Mouse (Mus musculus): ENCODE data around the gene Tmem151a. TPM values are rescaled to one million over a fixed set of nuclear protein-coding genes. Genes with fewer than 3 reads are reported as not detected.
A peak's percentile ranks its signal among the peaks of the same experiment; 100 is the strongest.

The Tmem151a gene
- polyA plus RNA-seq, 1 experiment from 2014 or later: 23.7 TPM

DNA sequence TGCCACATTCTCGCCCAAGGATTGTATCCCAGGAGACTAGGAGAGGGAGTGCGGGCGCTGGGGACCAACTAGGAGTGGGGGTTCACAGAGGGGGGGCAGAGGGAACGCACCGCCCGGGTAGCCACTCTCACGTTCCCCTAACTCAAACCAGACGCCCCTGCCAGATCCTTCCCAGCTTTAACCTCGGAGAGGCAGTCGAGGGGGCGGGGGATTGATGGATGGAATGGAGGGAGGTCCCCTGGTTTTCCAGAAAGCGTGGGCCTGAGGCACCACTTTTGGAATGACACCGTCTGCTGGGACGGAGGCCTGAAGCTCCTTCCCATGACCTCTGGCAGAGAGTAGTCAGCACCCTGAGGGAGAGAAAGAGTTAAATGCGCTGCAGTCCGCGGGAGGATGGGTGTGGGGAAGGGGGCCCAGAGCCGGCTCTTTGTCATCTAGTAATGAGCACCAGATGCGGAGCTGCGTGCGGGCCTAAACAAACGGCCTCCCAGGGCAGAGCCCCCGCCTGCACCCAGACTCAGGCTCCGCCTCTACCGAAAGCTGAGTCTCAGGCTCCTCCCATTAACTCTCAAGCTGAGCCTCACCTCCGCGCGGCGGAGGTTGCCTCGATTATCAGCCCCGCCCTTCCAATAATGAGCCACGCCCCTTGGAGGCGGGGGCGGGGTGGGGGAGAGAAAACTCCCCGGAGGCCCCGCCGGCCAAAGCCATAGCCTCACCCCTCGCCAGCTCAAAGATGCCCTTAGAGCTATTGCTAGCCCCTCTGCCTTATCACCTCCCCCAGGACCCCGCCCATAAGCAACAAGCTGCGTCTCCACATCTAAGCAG, 13.6 kb downstream of the Tmem151a start:
- under 1% methylated on average over 40 of the region's 40 CpGs for WGBS
- H3K9me3 ChIP-seq (ENCODE audit: control insufficient read depth, low read length): no peaks in the 10 kb centered on the region
- ATAC-seq (ENCODE audit: low read depth): peak; percentile 74
- peak overlapping the region; percentile 61 for H3K27ac ChIP-seq (ENCODE audit: low read depth, low read length)
- peak overlapping the region; percentile 61 for H3K4me2 ChIP-seq (ENCODE audit: low read depth, low read length)
- H3K27me3 ChIP-seq (ENCODE audit: control insufficient read depth, insufficient read depth, low read length): peaks cover 20% of the 10 kb centered on the region
- H3K4me3 ChIP-seq (ENCODE audit: low read depth, low read length): peak overlapping the region; percentile 36
- H3K9ac ChIP-seq (replicated peaks; ENCODE audit: low read depth, low read length): peak overlapping the region; percentile 49
- H3K4me1 ChIP-seq (ENCODE audit: control insufficient read depth, insufficient read depth, low read length): peaks cover 28% of the 10 kb centered on the region
- H3K36me3 ChIP-seq (ENCODE audit: control insufficient read depth, insufficient read depth, low read length): no peaks in the 10 kb centered on the region

- ATAC-seq (ENCODE audit: low read depth): no peak
- Histone ChIP-seq H3K9ac (replicated peaks; ENCODE audit: low read depth, low read length) (peak overlapping the region; percentile 49), H3K27ac (ENCODE audit: low read depth, low read length) (peak overlapping the region; percentile 61), H3K4me1 (ENCODE audit: control insufficient read depth, insufficient read depth, low read length) (peaks cover 28% of the 10 kb centered on the region), H3K9me3 (ENCODE audit: control insufficient read depth, low read length) (no peaks in the 10 kb centered on the region), H3K36me3 (ENCODE audit: control insufficient read depth, insufficient read depth, low read length) (no peaks in the 10 kb centered on the region), H3K27me3 (ENCODE audit: control insufficient read depth, insufficient read depth, low read length) (peaks cover 20% of the 10 kb centered on the region), H3K4me3 (ENCODE audit: low read depth, low read length) (peak overlapping the region; percentile 36), H3K4me2 (ENCODE audit: low read depth, low read length) (peak overlapping the region; percentile 61)
- 6% methylated on average over 11 of the region's 11 CpGs for WGBS
Observed at GRCm38 (mm10) chr19:5071077-5071476, 14.3 kb downstream of the Tmem151a start.

DNA sequence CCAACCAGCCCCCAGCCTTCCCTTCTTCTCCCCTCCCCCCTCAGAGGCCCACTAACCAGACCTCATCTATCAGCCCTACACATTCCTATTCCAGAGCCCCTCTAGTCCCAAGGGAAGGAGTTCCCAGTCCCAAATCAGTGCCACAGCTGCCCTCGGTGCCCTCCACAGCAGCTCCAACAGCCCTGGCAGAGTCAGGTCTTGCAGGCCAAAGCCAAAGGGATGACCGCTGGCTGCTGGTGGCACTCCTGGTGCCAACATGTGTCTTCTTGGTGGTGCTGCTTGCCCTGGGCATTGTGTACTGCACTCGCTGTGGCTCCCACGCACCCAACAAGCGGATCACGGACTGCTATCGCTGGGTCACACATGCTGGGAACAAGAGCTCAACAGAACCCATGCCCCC, 15.4 kb downstream of the Tmem151a start:
- Histone ChIP-seq H3K4me2 (ENCODE audit: low read depth, low read length) (0 out of 2 replicates have a peak overlapping the region, but pooled peaks have one; percentile 57), H3K9me3 (ENCODE audit: control insufficient read depth, low read length) (no peaks in the 10 kb centered on the region), H3K36me3 (ENCODE audit: control insufficient read depth, insufficient read depth, low read length) (no peaks in the 10 kb centered on the region), H3K27me3 (ENCODE audit: control insufficient read depth, insufficient read depth, low read length) (peaks cover 18% of the 10 kb centered on the region), H3K9ac (replicated peaks; ENCODE audit: low read depth, low read length) (no peak overlapping the region), H3K4me3 (ENCODE audit: low read depth, low read length) (no peak overlapping the region), H3K4me1 (ENCODE audit: control insufficient read depth, insufficient read depth, low read length) (peaks cover 28% of the 10 kb centered on the region), H3K27ac (ENCODE audit: low read depth, low read length) (no peak overlapping the region)
- ATAC-seq (ENCODE audit: low read depth): no peak
- 85% methylated on average over 7 of the region's 7 CpGs for WGBS

- Histone ChIP-seq H3K4me2 (ENCODE audit: low read depth, low read length) (peak overlapping the region; percentile 57; the same call in 1 of the 2 replicates), H3K27me3 (ENCODE audit: control insufficient read depth, insufficient read depth, low read length) (peaks cover 18% of the 10 kb centered on the region), H3K4me3 (ENCODE audit: low read depth, low read length) (peak overlapping the region; percentile 37; the same call in 1 of the 2 replicates), H3K36me3 (ENCODE audit: control insufficient read depth, insufficient read depth, low read length) (no peaks in the 10 kb centered on the region), H3K9ac (replicated peaks; ENCODE audit: low read depth, low read length) (no peak overlapping the region), H3K27ac (ENCODE audit: low read depth, low read length) (no peak overlapping the region), H3K4me1 (ENCODE audit: control insufficient read depth, insufficient read depth, low read length) (peaks cover 28% of the 10 kb centered on the region), H3K9me3 (ENCODE audit: control insufficient read depth, low read length) (no peaks in the 10 kb centered on the region)
- no peak for ATAC-seq (ENCODE audit: low read depth)
- 78% methylated on average over 5 of the region's 5 CpGs for WGBS
Observed at GRCm38 (mm10) chr19:5069486-5069885, 15.8 kb downstream of the Tmem151a start.

GRCm38 (mm10) chr19:5068570-5069234, 16.6 kb downstream of the Tmem151a start:
- Histone ChIP-seq H3K9me3 (ENCODE audit: control insufficient read depth, low read length) (no peaks in the 10 kb centered on the region), H3K4me1 (ENCODE audit: control insufficient read depth, insufficient read depth, low read length) (peaks cover 28% of the 10 kb centered on the region), H3K9ac (replicated peaks; ENCODE audit: low read depth, low read length) (peak overlapping the region; percentile 54), H3K27ac (ENCODE audit: low read depth, low read length) (no peak overlapping the region), H3K4me3 (ENCODE audit: low read depth, low read length) (peak overlapping the region; percentile 37), H3K4me2 (ENCODE audit: low read depth, low read length) (peak overlapping the region; percentile 57), H3K27me3 (ENCODE audit: control insufficient read depth, insufficient read depth, low read length) (peaks cover 18% of the 10 kb centered on the region), H3K36me3 (ENCODE audit: control insufficient read depth, insufficient read depth, low read length) (no peaks in the 10 kb centered on the region)
- no peak for ATAC-seq (ENCODE audit: low read depth)
- 35% methylated on average over 21 of the region's 21 CpGs for WGBS

GRCm38 (mm10) chr19:5067867-5068569, 17.3 kb downstream of the Tmem151a start, which contains the start of gene Cd248:
Cd248 (plus strand) TSS chr19:5068078.
- H3K36me3 ChIP-seq (ENCODE audit: control insufficient read depth, insufficient read depth, low read length): no peaks in the 10 kb centered on the region
- peak within 1 kb of the TSS; percentile 54 for H3K9ac ChIP-seq (replicated peaks; ENCODE audit: low read depth, low read length)
- H3K4me3 ChIP-seq (ENCODE audit: low read depth, low read length): peak within 1 kb of the TSS; percentile 37
- no peak for ATAC-seq (ENCODE audit: low read depth)
- H3K27ac ChIP-seq (ENCODE audit: low read depth, low read length): peak within 1 kb of the TSS; percentile 16; the same call in 1 of the 2 replicates
- peaks cover 28% of the 10 kb centered on the region for H3K4me1 ChIP-seq (ENCODE audit: control insufficient read depth, insufficient read depth, low read length)
- H3K4me2 ChIP-seq (ENCODE audit: low read depth, low read length): peak within 1 kb of the TSS; percentile 57
- H3K9me3 ChIP-seq (ENCODE audit: control insufficient read depth, low read length): no peaks in the 10 kb centered on the region
- WGBS: under 1% methylated on average over 44 of the region's 56 CpGs
- peaks cover 18% of the 10 kb centered on the region for H3K27me3 ChIP-seq (ENCODE audit: control insufficient read depth, insufficient read depth, low read length)

- H3K4me1 ChIP-seq (ENCODE audit: control insufficient read depth, insufficient read depth, low read length): peaks cover 24% of the 10 kb centered on the region
- no peak overlapping the region; the same call in 1 of the 2 replicates for H3K27ac ChIP-seq (ENCODE audit: low read depth, low read length)
- peak overlapping the region; percentile 37 for H3K4me3 ChIP-seq (ENCODE audit: low read depth, low read length)
- H3K27me3 ChIP-seq (ENCODE audit: control insufficient read depth, insufficient read depth, low read length): peaks cover 18% of the 10 kb centered on the region
- WGBS: 12% methylated on average over 15 of the region's 15 CpGs
- H3K9ac ChIP-seq (replicated peaks; ENCODE audit: low read depth, low read length): peak overlapping the region; percentile 54; the same call in 1 of the 2 replicates
- H3K9me3 ChIP-seq (ENCODE audit: control insufficient read depth, low read length): no peaks in the 10 kb centered on the region
- H3K4me2 ChIP-seq (ENCODE audit: low read depth, low read length): peak overlapping the region; percentile 57
- H3K36me3 ChIP-seq (ENCODE audit: control insufficient read depth, insufficient read depth, low read length): no peaks in the 10 kb centered on the region
- ATAC-seq (ENCODE audit: low read depth): no peak
Observed at GRCm38 (mm10) chr19:5067040-5067799, 18.1 kb downstream of the Tmem151a start.

- H3K9ac ChIP-seq (replicated peaks; ENCODE audit: low read depth, low read length): no peak overlapping the region
- no peak overlapping the region for H3K27ac ChIP-seq (ENCODE audit: low read depth, low read length)
- ATAC-seq (ENCODE audit: low read depth): no peak
- H3K9me3 ChIP-seq (ENCODE audit: control insufficient read depth, low read length): no peaks in the 10 kb centered on the region
- peaks cover 18% of the 10 kb centered on the region for H3K27me3 ChIP-seq (ENCODE audit: control insufficient read depth, insufficient read depth, low read length)
- WGBS: 67% methylated on average over 7 of the region's 7 CpGs
- no peaks in the 10 kb centered on the region for H3K36me3 ChIP-seq (ENCODE audit: control insufficient read depth, insufficient read depth, low read length)
- peaks cover 13% of the 10 kb centered on the region for H3K4me1 ChIP-seq (ENCODE audit: control insufficient read depth, insufficient read depth, low read length)
- H3K4me3 ChIP-seq (ENCODE audit: low read depth, low read length): no peak overlapping the region
- no peak overlapping the region for H3K4me2 ChIP-seq (ENCODE audit: low read depth, low read length)
Observed at GRCm38 (mm10) chr19:5065104-5065503, 20.2 kb downstream of the Tmem151a start.

All from neural tube, embryonic 14.5 days (tissue).